Mouse (Mus musculus): ENCODE results near the gene Pilrb2. TPM values are rescaled to one million over a fixed set of nuclear protein-coding genes. Genes with fewer than 3 reads are reported as not detected.
"Not testable (repeated sequence)": the region's sequence is repeated elsewhere in the genome, so short reads cannot be mapped to it uniquely, and the experiment has no call there.

Pilrb2 gene
- polyA plus RNA-seq, 1 experiment from 2014 or later = 2.1 TPM

DNA sequence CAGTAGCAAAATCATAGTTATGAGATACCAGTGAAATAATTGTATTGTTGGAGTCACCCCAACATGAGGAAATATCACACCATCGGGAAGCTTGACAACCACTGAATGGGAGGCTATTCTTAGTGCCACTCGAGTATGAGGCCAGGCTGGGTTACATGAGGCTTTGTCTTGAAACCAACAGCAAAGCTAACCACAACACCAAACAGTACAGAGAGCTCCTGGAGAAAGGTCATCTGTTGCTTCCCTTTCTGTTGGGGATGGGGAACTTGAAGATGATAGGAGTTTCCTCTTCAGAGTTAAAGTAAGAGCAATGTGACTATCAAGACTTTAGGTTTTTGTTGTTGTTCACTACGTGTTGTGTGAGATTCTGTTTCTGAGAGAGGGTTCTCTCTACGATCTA lies 11.3 kb upstream of the Pilrb2 start:
- WGBS (ENCODE audit: insufficient replicate concordance) = 62% methylated on average over 4 of the region's 4 CpGs
- Histone ChIP-seq H3K4me1 (ENCODE audit: control insufficient read depth, insufficient read depth, low read length) (no peaks in the 10 kb centered on the region), H3K36me3 (ENCODE audit: control insufficient read depth, insufficient read depth, low read length) (no peaks in the 10 kb centered on the region), H3K4me2 (no peak overlapping the region), H3K27ac (ENCODE audit: low read depth, low read length) (no peak overlapping the region), H3K9me3 (replicated peaks; ENCODE audit: control insufficient read depth, low read length) (no peaks in the 10 kb centered on the region), H3K4me3 (ENCODE audit: low read depth, low read length) (no peak overlapping the region), H3K27me3 (ENCODE audit: control insufficient read depth, insufficient read depth, low read length) (no peaks in the 10 kb centered on the region), H3K9ac (ENCODE audit: low read depth, low read length) (no peak overlapping the region)
- no peak for ATAC-seq (replicated peaks; ENCODE audit: insufficient number of reproducible peaks, low FRiP score, low TSS enrichment)

DNA sequence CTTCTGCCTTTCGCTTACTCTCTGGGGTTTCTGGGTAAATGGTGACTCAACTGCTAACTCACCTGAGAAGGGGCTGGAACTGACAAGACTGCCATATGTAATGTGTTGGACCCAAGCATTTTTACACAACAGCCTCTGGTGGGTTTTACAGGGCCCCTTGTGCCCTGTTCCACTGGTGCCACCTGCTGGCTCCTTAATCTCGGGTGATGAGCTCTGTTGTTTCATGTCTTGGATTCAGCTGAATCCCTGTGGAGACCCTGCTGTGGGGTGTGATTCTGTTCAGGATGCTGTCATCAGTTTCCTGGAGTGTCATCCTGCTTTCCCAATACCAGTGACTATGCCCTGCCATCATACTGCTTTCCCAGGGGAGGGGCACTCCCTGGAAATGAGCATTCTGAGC lies 6.2 kb upstream of the Pilrb2 start:
- 44% methylated on average over 2 of the region's 2 CpGs for WGBS (ENCODE audit: insufficient replicate concordance)

DNA sequence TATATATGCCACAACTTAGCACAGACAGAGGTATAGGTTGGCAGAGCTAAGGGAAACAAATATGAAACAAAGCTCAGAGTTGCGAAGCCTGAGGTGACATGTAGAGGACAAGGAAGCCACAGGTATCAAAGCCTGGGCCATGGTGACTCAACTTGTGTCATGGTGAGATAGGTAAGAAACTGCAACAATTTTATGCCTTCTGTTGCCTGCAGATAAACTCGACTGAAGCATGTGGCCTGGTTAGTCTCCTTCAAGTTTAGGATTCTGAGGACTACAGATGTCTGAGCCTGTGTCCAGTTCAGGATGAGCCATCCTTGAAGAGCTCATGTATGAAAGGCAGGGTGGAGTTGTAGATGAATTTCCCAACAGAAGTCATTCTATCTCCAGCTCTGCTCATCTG lies 3.4 kb upstream of the Pilrb2 start:
- no peak for ATAC-seq (replicated peaks; ENCODE audit: insufficient number of reproducible peaks, low FRiP score, low TSS enrichment)
- 66% methylated on average over 2 of the region's 2 CpGs for WGBS (ENCODE audit: insufficient replicate concordance)
- Histone ChIP-seq H3K9me3 (replicated peaks; ENCODE audit: control insufficient read depth, low read length) (no peaks in the 10 kb centered on the region), H3K9ac (ENCODE audit: low read depth, low read length) (no peak overlapping the region), H3K27ac (ENCODE audit: low read depth, low read length) (no peak overlapping the region), H3K4me2 (no peak overlapping the region), H3K36me3 (ENCODE audit: control insufficient read depth, insufficient read depth, low read length) (no peaks in the 10 kb centered on the region), H3K27me3 (ENCODE audit: control insufficient read depth, insufficient read depth, low read length) (no peaks in the 10 kb centered on the region), H3K4me1 (ENCODE audit: control insufficient read depth, insufficient read depth, low read length) (no peaks in the 10 kb centered on the region), H3K4me3 (ENCODE audit: low read depth, low read length) (no peak overlapping the region)

More for the DNA sequence above, 6.2 kb upstream of the Pilrb2 start:
- no peak overlapping the region for H3K4me3 ChIP-seq (ENCODE audit: low read depth, low read length)
- H3K27me3 ChIP-seq (ENCODE audit: control insufficient read depth, insufficient read depth, low read length) = no peaks in the 10 kb centered on the region
- H3K4me2 ChIP-seq = no peak overlapping the region
- H3K9me3 ChIP-seq (replicated peaks; ENCODE audit: control insufficient read depth, low read length) = no peaks in the 10 kb centered on the region
- H3K36me3 ChIP-seq (ENCODE audit: control insufficient read depth, insufficient read depth, low read length) = no peaks in the 10 kb centered on the region
- no peak overlapping the region for H3K27ac ChIP-seq (ENCODE audit: low read depth, low read length)
- no peaks in the 10 kb centered on the region for H3K4me1 ChIP-seq (ENCODE audit: control insufficient read depth, insufficient read depth, low read length)
- H3K9ac ChIP-seq (ENCODE audit: low read depth, low read length) = no peak overlapping the region
- no peak for ATAC-seq (replicated peaks; ENCODE audit: insufficient number of reproducible peaks, low FRiP score, low TSS enrichment)

DNA sequence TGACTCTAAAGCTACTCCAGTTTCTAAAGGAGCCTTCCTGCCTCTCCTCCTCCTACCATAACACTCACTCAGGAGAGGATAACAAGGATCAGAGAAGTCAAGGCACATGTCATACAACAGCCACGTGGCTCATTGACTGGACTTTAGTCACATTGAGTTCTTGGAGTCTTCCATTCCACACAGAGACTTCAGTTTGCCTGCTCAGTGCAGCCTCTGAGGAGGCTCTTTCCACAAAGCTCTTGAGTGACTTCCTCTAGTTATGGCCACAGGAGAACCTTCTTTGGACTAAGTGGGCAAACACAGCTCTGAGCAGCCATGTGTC lies 727 bp upstream of the Pilrb2 start:
- H3K9ac ChIP-seq (ENCODE audit: low read depth, low read length); H3K27me3 ChIP-seq (ENCODE audit: control insufficient read depth, insufficient read depth, low read length); H3K4me2 ChIP-seq; H3K9me3 ChIP-seq (replicated peaks; ENCODE audit: control insufficient read depth, low read length); H3K36me3 ChIP-seq (ENCODE audit: control insufficient read depth, insufficient read depth, low read length); ATAC-seq (replicated peaks; ENCODE audit: insufficient number of reproducible peaks, low FRiP score, low TSS enrichment); H3K4me3 ChIP-seq (ENCODE audit: low read depth, low read length); H3K27ac ChIP-seq (ENCODE audit: low read depth, low read length); H3K4me1 ChIP-seq (ENCODE audit: control insufficient read depth, insufficient read depth, low read length): not testable (repeated sequence)
- WGBS (ENCODE audit: insufficient replicate concordance) = 50% methylated on average over 1 of the region's 1 CpGs

DNA sequence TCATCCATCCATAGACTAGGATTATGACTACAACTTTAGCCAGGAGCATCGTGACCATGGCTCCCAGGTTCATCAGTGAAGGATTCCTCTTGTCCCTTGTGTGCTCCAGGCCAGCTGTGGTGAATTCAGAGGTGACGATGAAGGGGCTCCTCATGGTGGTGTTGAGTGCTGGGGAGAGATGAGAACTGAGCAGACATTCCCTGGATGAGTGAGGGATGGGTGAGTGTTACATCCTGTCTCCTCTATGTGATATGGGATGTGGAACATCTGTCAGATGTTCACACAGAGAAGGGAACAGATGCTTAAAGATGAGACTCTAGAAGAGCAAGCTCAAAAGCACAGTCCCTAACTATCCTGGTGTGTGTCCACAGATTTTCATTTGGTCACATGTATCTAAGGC lies 3.0 kb downstream of the Pilrb2 start:
- not testable (repeated sequence) for H3K27ac ChIP-seq (ENCODE audit: low read depth, low read length); H3K9me3 ChIP-seq (replicated peaks; ENCODE audit: control insufficient read depth, low read length); H3K9ac ChIP-seq (ENCODE audit: low read depth, low read length); H3K4me3 ChIP-seq (ENCODE audit: low read depth, low read length); ATAC-seq (replicated peaks; ENCODE audit: insufficient number of reproducible peaks, low FRiP score, low TSS enrichment); H3K36me3 ChIP-seq (ENCODE audit: control insufficient read depth, insufficient read depth, low read length); H3K27me3 ChIP-seq (ENCODE audit: control insufficient read depth, insufficient read depth, low read length); H3K4me2 ChIP-seq; H3K4me1 ChIP-seq (ENCODE audit: control insufficient read depth, insufficient read depth, low read length)
- WGBS (ENCODE audit: insufficient replicate concordance) = 57% methylated on average over 2 of the region's 2 CpGs

DNA sequence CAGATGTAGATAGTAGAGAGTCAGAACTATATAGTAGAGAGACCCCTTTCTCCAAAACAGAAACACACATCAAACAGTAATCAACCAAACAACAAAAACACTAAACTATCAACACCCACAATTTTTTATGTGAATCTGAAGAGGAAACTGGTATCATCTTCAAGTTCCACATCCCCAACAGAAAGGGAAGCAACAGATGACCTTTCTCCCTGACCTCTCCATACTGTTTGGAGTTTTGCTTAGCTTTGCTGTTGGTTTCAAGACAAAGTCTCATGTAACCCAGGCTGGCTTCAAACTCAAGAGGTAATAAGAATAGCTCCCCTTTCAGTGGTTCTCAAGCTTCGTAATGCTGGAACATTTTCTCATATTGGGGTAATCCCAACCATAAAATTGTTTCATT lies 7.6 kb downstream of the Pilrb2 start:
- not testable (repeated sequence) for H3K36me3 ChIP-seq (ENCODE audit: control insufficient read depth, insufficient read depth, low read length); H3K27me3 ChIP-seq (ENCODE audit: control insufficient read depth, insufficient read depth, low read length); H3K27ac ChIP-seq (ENCODE audit: low read depth, low read length); H3K4me1 ChIP-seq (ENCODE audit: control insufficient read depth, insufficient read depth, low read length); ATAC-seq (replicated peaks; ENCODE audit: insufficient number of reproducible peaks, low FRiP score, low TSS enrichment); H3K9me3 ChIP-seq (replicated peaks; ENCODE audit: control insufficient read depth, low read length); H3K4me2 ChIP-seq; H3K9ac ChIP-seq (ENCODE audit: low read depth, low read length); H3K4me3 ChIP-seq (ENCODE audit: low read depth, low read length)
- 74% methylated on average over 1 of the region's 1 CpGs for WGBS (ENCODE audit: insufficient replicate concordance)

DNA sequence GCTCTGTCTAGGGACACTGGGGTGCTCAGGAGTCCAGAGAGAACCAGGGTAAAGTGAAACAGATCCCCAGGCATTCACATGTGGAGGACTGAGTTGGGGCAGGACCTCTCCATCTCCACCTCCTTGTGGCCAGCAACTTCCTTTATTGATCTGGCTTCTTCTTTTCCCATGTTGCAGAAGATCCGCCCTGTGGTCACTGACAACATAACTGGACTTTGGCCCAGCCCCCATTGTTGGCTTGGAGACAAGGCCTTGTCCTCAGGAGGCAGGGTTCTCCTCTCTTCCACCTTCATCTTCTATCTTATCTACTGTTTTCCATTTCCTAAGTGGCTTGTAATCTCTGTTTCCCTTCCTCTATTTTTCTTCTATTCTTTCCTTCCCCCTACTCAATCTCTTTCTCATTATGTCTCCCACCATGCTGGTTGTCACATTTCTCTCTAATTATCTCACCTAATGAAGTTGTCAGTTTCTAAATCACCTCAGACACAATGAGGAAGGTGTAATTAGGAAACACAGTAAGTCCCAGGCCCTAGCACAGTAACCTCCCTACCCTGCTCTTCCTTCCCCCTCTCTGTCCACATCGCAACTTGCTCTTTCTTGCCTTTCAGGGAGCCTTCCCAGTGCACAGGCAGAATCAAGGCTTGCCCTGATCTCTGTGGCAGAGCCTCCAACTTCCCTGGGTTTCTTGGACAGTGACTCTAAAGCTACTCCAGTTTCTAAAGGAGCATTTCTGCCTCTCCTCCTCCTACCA lies 13.5 kb downstream of the Pilrb2 start, which contains the start of gene Pilrb1:
Gene Pilrb1 (minus strand): TSS at position 147 of the 751 bp plus-strand sequence.
- 55% methylated on average over 2 of the region's 2 CpGs for WGBS (ENCODE audit: insufficient replicate concordance)
- not testable (repeated sequence) for H3K9ac ChIP-seq (ENCODE audit: low read depth, low read length); H3K27ac ChIP-seq (ENCODE audit: low read depth, low read length)

DNA sequence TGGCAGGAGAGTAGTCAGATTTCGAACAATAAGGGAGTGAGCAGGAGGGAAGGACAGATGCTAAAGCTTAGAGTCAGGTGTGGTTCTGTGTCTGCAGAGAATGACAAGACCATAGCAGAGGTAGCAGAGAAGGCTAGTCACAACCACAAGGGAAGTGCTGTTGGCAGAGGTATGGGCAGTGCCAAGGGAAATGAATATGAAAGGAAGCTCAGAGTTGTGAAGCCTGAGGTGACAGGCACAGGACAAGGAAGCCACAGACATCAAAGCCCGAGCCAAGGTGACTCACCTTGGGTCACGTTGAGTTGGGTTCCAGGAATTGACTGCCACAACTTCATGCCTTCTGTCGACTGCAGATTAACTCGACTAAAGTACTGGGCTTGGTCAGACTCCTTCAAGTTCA lies 14.7 kb downstream of the Pilrb2 start:
- H3K4me1 ChIP-seq (ENCODE audit: control insufficient read depth, insufficient read depth, low read length); ATAC-seq (replicated peaks; ENCODE audit: insufficient number of reproducible peaks, low FRiP score, low TSS enrichment); H3K4me2 ChIP-seq; H3K9me3 ChIP-seq (replicated peaks; ENCODE audit: control insufficient read depth, low read length); H3K4me3 ChIP-seq (ENCODE audit: low read depth, low read length); H3K27me3 ChIP-seq (ENCODE audit: control insufficient read depth, insufficient read depth, low read length); H3K36me3 ChIP-seq (ENCODE audit: control insufficient read depth, insufficient read depth, low read length); H3K9ac ChIP-seq (ENCODE audit: low read depth, low read length); H3K27ac ChIP-seq (ENCODE audit: low read depth, low read length): not testable (repeated sequence)
- WGBS (ENCODE audit: insufficient replicate concordance) = 65% methylated on average over 4 of the region's 5 CpGs

More for the DNA sequence above, 13.5 kb downstream of the Pilrb2 start, which contains the start of gene Pilrb1:
- not testable (repeated sequence) for H3K9me3 ChIP-seq (replicated peaks; ENCODE audit: control insufficient read depth, low read length); H3K4me2 ChIP-seq; ATAC-seq (replicated peaks; ENCODE audit: insufficient number of reproducible peaks, low FRiP score, low TSS enrichment); H3K27me3 ChIP-seq (ENCODE audit: control insufficient read depth, insufficient read depth, low read length); H3K36me3 ChIP-seq (ENCODE audit: control insufficient read depth, insufficient read depth, low read length); H3K4me3 ChIP-seq (ENCODE audit: low read depth, low read length); H3K4me1 ChIP-seq (ENCODE audit: control insufficient read depth, insufficient read depth, low read length)

DNA sequence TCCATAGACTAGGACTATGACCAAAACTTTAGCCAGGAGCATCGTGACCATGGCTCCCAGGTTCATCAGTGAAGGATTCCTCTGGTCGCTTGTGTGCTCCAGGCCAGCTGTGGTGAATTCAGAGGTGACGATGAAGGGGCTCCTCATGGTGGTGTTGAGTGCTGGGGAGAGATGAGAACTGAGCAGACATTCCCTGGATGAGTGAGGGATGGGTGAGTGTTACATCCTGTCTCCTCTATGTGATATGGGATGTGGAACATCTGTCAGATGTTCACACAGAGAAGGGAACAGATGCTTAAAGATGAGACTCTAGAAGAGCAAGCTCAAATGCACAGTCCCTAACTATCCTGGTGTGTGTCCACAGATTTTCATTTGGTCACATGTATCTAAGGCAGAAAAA lies 16.7 kb downstream of the Pilrb2 start:
- WGBS (ENCODE audit: insufficient replicate concordance) = 69% methylated on average over 3 of the region's 3 CpGs
- not testable (repeated sequence) for H3K4me2 ChIP-seq; H3K4me3 ChIP-seq (ENCODE audit: low read depth, low read length); H3K27ac ChIP-seq (ENCODE audit: low read depth, low read length); H3K36me3 ChIP-seq (ENCODE audit: control insufficient read depth, insufficient read depth, low read length); H3K9ac ChIP-seq (ENCODE audit: low read depth, low read length); H3K9me3 ChIP-seq (replicated peaks; ENCODE audit: control insufficient read depth, low read length); ATAC-seq (replicated peaks; ENCODE audit: insufficient number of reproducible peaks, low FRiP score, low TSS enrichment); H3K27me3 ChIP-seq (ENCODE audit: control insufficient read depth, insufficient read depth, low read length); H3K4me1 ChIP-seq (ENCODE audit: control insufficient read depth, insufficient read depth, low read length)

All from heart, embryonic 11.5 days (tissue).